Comparison of ENCODE assay signal across 9 mouse cellular contexts in genomic region chr4:98104161-98104560, GRCm38 (mm10).
A peak's percentile ranks its signal among the peaks of the same experiment; 100 is the strongest.
DNase-seq lines count a peak whose midpoint lies in the region; ATAC-seq and TF ChIP-seq lines count a peak whose summit lies in the region.
"Had no signal": no experiment of that assay in that cellular context is flagged by ENCODE, and none has a peak within 500 bp of the region (broad histone marks: within the 10 kb centered on the region; RNA-seq: fewer than 3 reads in every experiment).

No protein-coding gene starts in this region.

- H3K9ac ChIP-seq in midbrain, postnatal 0 days (replicated peaks; ENCODE audit: low read length, poor library complexity, severe bottlenecking), result no peak overlapping the region
- no peak overlapping the region for H3K9ac ChIP-seq in forebrain, embryonic 12.5 days
- H3K9ac ChIP-seq: lung, embryonic 14.5 days had no signal

- H3K4me2 ChIP-seq in midbrain, postnatal 0 days (ENCODE audit: low read depth, low read length, poor library complexity, severe bottlenecking), result no peak overlapping the region
- no peak overlapping the region for H3K4me2 ChIP-seq in forebrain, embryonic 12.5 days
- H3K4me2 ChIP-seq: lung, embryonic 14.5 days had no signal

- no peak for ATAC-seq in midbrain, postnatal 0 days (ENCODE audit: low FRiP score)
- ATAC-seq in forebrain, embryonic 12.5 days (ENCODE audit: low FRiP score), result no peak
- ATAC-seq in megakaryocyte progenitor cell, adult 5-6 weeks (replicated peaks; ENCODE audit: poor library complexity), result peak; percentile 79

- no peak for TF ChIP-seq CTCF in midbrain, postnatal 0 days (IDR thresholded peaks at IDR 0.05)

- no peaks in the 10 kb centered on the region for H3K9me3 ChIP-seq in midbrain, embryonic 10.5 days (replicated peaks)
- H3K9me3 ChIP-seq in midbrain, postnatal 0 days (ENCODE audit: low read length), result no peaks in the 10 kb centered on the region
- H3K9me3 ChIP-seq in forebrain, embryonic 12.5 days, result no peaks in the 10 kb centered on the region

- peak overlapping the region; percentile 65 for H3K27ac ChIP-seq in midbrain, embryonic 10.5 days (replicated peaks)
- no peak overlapping the region for H3K27ac ChIP-seq in midbrain, postnatal 0 days (ENCODE audit: low read depth, low read length)
- H3K27ac ChIP-seq in forebrain, embryonic 12.5 days, result peak overlapping the region; percentile 76

- WGBS in midbrain, embryonic 10.5 days, result 87% methylated on average over 8 of the region's 8 CpGs
- WGBS in midbrain, postnatal 0 days, result 87% methylated on average over 8 of the region's 8 CpGs
- WGBS in forebrain, embryonic 12.5 days, result 83% methylated on average over 8 of the region's 8 CpGs

- peaks cover 69% of the 10 kb centered on the region for H3K27me3 ChIP-seq in midbrain, embryonic 10.5 days (ENCODE audit: low read depth, poor library complexity, severe bottlenecking)
- H3K27me3 ChIP-seq in midbrain, postnatal 0 days (ENCODE audit: insufficient read depth, low read length), result no peaks in the 10 kb centered on the region
- peaks cover 19% of the 10 kb centered on the region; the same call in 1 of the 2 replicates for H3K27me3 ChIP-seq in forebrain, embryonic 12.5 days

- peaks cover 91% of the 10 kb centered on the region for H3K4me1 ChIP-seq in midbrain, embryonic 10.5 days
- peaks cover 11% of the 10 kb centered on the region; the same call in 1 of the 2 replicates for H3K4me1 ChIP-seq in midbrain, postnatal 0 days (ENCODE audit: insufficient read depth, low read length)
- H3K4me1 ChIP-seq in forebrain, embryonic 12.5 days, result peaks cover 91% of the 10 kb centered on the region

- no peak for DNase-seq in midbrain, embryonic 10.5 days (ENCODE audit: low spot score)
- DNase-seq in midbrain, postnatal 0 days (ENCODE audit: low spot score), result no peak
- peak; percentile 47 for DNase-seq in kidney, adult 9 months
- DNase-seq in left cerebral cortex, postnatal 25 days (ENCODE audit: low spot score in 2 of 2), result no peak
- no peak for DNase-seq in cerebellum, adult 11-12 months
- no peak for DNase-seq in MN1 (ENCODE audit: low spot score)
- DNase-seq: lung, embryonic 14.5 days had no signal

- H3K4me3 ChIP-seq in midbrain, embryonic 10.5 days, result no peak overlapping the region
- no peak overlapping the region for H3K4me3 ChIP-seq in midbrain, postnatal 0 days (ENCODE audit: low read depth, low read length)
- no peak overlapping the region for H3K4me3 ChIP-seq in forebrain, embryonic 12.5 days (replicated peaks)

- intact Hi-C loops in left cerebral cortex, postnatal 25 days (cut with DNase I), result no loop called here

- H3K36me3 ChIP-seq in midbrain, embryonic 10.5 days, result no peaks in the 10 kb centered on the region
- no peaks in the 10 kb centered on the region for H3K36me3 ChIP-seq in midbrain, postnatal 0 days (ENCODE audit: insufficient read depth, low read length)
- no peaks in the 10 kb centered on the region for H3K36me3 ChIP-seq in forebrain, embryonic 12.5 days (replicated peaks)
